Mouse (Mus musculus) layer of hippocampus, adult 18-20 months (tissue): ENCODE data around the gene Gm813. TPM values are rescaled to one million over a fixed set of nuclear protein-coding genes. Genes with fewer than 3 reads are reported as not detected.
"Not testable (repeated sequence)": the region's sequence is repeated elsewhere in the genome, so short reads cannot be mapped to it uniquely, and the experiment has no call there.

ENCODE experiments used
- DNase-seq, 2 experiments: peaks; one replicate each; pipeline ENCODE4 v3.0.0; 2022; ENCODE audit warnings: low spot score in 2 of 2
- long read RNA-seq: library from polyadenylated mRNA; stranded (forward); transcript quantifications from one replicate; pipeline ENCODE4 v2.0.0, GENCODE M21; 2021
- total RNA-seq, 2 experiments: library from RNA; stranded (reverse); gene quantifications; 2 replicates each; pipeline ENCODE4 v1.2.3; 2021

Gm813 gene
- not detected for total RNA-seq
- long read RNA-seq, result 0 reads

DNA sequence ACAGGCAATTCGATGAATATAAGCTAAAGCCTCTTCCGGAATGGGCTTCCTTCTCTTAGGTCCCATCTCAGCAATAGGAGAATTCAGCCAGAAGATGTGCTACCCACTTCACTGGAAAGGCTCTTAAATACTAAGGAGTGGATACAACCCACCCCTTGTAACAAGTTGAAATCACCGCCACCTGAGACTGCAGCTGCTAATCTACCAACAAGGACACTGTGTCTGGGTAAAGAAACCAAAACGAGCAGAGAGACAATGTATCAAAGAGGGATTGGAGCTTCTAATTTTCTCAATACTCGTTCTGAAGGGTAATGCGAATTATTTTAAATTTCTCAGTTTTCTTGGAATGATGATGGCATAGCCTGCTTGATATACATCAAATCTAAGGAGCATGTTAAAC, at the start of gene Gm813:
Gm813 (minus strand) TSS at position 101 of the 400 bp plus-strand sequence.
- DNase-seq, result no peak

DNA sequence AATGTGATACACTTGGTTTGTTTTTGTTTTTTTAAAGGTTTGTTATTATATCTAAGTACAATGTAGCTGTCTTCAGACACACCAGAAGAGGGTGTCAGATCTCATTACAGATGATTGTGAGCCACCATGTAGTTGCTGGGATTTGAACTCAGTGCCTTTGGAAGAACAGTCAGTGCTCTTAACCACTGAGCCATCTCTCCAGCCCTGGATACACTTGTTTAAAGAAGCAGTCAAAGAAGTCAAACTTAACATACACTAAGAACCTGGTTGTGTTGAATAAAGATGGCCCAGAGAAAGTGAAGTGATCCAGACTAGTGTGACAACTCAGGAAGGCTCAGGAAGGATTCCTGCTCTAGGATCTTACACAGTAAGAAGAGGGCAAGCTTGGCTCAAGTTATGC, 48.4 kb upstream of the Gm813 start:
- DNase-seq, result not testable (repeated sequence)

DNA sequence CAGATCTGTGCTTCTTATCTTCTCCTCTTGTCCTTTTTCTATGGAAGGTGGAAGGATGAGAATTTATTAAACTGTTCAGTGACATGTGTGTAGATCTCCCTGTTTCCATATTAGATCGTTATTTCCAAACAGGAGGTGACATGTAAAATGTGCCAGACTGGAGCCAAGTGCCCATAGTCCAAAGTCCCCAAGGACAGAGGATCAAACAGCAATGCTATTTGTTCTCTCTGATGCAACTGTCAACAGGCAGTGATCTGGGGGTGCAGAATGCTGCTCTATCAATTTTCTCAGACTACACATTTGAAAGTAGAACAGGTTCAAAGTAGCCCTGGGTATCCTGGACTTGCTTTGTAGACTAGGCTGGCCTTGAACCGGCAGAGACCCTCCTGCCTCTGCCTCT, 47.0 kb upstream of the Gm813 start:
- no peak for DNase-seq

GRCm38 (mm10) chr16:58663021-58663420, 46.2 kb upstream of the Gm813 start:
- DNase-seq, result no peak

DNA sequence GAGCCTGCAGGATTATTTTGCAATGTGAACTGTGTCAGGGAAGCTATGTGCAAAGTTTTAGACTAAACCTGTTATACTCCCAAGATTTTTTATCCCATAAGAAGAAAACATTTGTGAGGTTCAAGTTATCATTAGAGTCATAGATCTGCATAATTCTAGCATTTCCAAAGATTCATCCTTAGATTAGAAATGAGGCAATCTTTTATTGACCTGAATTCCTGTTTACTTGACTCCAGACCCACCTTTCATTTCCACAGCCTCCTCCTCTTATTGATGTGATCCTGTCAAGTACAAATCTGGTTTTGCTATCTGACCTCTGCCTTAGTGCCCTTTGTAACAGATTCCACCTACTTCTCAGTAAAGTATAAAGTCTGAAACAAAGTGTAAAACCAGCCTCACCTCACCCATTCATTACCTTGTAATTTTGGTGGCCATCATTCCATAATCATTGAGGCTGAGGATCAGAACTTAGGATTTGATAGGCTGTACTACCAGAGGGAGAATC, 45.6 kb upstream of the Gm813 start:
- DNase-seq, result no peak

DNA sequence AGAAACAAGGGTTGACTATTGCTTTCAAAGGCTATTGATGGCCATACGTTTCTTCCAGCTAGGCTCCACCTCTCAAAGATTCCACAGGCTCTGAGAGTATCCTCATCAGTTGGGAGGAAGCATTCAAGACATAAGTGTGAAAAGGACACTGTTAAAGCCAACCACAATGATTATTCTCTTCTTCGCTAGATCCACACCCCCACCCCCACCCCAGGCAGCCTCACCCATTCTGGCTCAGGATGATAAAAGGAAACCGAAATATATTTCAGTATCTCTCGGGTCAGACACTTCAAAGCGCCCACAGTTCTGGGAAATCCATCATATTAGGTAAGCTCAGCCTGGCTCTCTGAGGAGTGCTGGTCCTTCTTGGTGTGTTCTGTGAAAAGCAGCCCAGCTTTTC, 45.0 kb upstream of the Gm813 start:
- no peak for DNase-seq

- no peak for DNase-seq
Measured at GRCm38 (mm10) chr16:58658668-58659067, 41.9 kb upstream of the Gm813 start.

GRCm38 (mm10) chr16:58656526-58656925, 39.7 kb upstream of the Gm813 start:
- DNase-seq, result no peak

GRCm38 (mm10) chr16:58655751-58656150, 39.0 kb upstream of the Gm813 start:
- DNase-seq, result no peak

GRCm38 (mm10) chr16:58649979-58650378, 33.2 kb upstream of the Gm813 start:
- DNase-seq, result no peak

DNA sequence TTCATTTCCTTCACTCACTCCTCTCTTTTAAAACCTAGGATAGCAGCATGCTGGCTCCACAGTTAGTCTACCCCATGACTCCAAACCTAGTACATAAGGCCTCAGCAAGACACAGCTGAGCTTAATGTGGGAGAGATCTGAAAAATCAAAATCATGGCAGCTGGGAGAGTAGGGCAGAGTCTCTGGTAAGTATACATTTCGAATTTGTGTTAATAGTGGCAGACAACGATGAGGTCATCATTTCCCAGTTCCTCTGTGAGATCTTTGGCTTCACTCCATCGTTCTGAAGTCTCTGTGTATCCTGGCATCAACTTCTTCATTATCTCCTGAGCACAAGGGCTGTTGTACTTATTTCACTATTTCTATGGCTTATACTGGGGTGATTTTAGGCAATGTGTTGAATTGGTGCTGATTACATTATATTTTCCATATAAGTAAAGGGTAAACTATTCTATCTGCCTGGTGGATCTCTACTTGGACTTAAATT, 22.0 kb upstream of the Gm813 start, which contains the start of gene E330017A01Rik:
E330017A01Rik (minus strand) TSS at position 51 of the 487 bp plus-strand sequence.
- DNase-seq, result no peak

- DNase-seq, result no peak
Measured at GRCm38 (mm10) chr16:58638016-58638415, 21.2 kb upstream of the Gm813 start.

- DNase-seq, result no peak
Measured at GRCm38 (mm10) chr16:58637448-58637847, 20.7 kb upstream of the Gm813 start.

GRCm38 (mm10) chr16:58635866-58636265, 19.1 kb upstream of the Gm813 start:
- DNase-seq, result no peak

DNA sequence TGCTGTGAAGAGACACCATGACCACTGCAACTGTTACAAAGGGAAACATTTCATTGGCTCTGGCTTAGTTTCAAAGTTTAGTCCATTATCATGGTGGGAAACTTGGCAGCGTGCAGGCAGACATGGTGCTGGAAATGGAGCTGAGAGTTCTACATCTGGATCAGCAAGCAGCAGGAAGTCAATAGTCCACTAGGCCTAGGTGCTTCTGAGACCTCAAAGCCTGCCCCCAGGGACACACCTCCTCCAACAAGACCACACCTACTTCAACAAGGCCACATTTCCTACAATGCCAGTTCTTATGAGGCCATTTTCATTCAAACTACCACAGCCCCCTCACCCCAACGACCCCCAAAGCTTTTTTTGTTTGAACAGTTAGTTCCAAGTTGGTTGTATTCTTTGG, 13.0 kb upstream of the Gm813 start:
- no peak for DNase-seq

DNA sequence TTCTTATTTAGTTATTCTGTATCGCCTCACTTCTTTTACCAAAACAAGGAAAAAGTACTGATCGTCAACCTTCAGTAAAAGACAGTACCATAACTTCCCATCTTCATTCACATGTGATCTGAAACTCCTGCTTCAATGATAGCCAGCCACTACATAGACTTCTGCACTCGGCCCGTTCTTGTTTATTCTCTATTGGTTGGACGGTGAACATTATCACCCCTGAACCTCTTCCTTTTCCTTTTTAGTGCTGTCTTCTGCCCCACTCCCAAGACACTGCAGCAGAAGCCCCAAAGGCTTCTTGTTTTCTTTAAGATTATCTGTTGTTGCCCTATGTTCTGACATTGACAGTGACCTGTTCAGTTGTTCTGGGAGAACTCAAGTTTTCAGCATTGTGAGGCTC, 12.2 kb upstream of the Gm813 start:
- no peak for DNase-seq

- DNase-seq, result no peak
Measured at GRCm38 (mm10) chr16:58628336-58628680, 11.5 kb upstream of the Gm813 start.

- no peak for DNase-seq
Measured at GRCm38 (mm10) chr16:58627597-58628335, 11.0 kb upstream of the Gm813 start.

DNA sequence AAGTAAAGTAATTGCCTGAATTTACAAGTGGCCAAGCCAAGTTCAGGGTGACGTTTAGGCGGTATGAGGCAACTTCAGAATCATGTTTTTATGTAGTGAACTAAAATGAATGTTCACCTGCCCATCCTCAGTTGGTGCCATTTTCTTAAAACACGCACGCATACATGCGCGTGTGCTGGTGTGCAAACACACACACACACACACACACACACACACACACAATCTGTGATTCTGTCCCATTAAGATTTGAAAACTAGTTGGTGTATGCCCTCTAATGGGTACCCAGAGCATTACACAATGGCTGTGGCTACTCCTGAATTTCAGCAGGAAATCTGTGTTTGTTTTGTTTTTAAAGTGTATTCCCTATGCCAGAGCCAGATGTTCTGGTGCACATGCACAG, 7.2 kb upstream of the Gm813 start:
- peak; percentile 4 to 61 for DNase-seq

DNA sequence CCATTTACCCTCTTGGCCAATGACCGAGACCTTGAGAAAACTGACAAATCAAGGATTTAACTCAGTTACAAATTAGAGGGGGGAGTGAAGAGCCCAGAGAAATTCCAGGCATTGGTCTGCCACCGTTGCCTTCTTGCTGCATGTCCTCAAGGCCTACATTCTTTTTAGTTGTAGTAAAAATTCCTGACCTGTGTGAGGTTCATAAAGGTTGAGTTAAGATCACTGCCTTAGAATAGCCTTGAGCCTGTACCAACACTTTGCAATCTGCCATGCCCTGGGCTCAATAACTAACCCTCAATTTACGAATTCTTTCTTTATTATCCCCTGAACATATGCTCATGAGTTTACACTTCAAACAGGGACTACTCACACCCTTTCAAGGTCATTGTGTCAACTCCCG, 6.3 kb upstream of the Gm813 start:
- DNase-seq, result no peak

DNA sequence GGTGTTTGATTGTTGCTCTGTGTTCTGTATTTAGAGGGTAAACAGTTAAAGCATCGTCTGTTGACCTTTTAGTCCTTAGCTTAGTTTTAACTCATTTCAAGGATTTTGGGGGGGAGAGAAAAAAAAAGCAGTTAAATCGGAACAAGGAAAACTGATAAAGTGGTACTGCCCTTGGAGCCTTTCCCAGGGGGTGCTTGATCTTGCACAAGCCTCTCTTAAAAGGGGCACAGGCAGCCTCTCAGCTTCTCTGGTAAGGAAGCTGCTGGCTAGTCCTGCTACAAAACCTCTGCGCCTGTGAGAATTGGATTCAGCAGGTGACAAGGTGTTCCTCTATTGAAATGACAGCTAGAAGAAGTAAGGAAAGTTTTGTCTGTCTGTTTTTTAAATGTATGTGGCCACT, 5.6 kb upstream of the Gm813 start:
- DNase-seq, result no peak

- no peak for DNase-seq
Measured at GRCm38 (mm10) chr16:58617346-58617745, 568 bp upstream of the Gm813 start.

DNA sequence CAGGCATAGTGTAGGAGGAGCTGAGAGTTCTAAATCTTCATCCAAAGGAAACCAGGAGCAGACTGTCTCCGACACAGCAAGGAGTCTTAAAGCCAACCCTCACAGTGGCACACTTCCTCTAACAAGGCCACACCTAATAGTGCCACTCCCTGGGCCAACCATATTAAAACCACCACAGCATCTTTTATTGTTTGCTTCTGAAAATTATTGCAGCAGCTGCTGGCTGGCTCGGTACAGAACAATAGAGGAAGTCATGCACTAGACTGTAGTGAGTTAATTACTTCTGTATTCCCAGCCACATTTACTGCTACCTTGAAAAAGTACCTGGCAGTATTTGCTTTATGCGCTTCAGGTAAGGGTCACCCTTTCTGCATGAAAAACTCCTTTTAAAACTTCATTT, 3.8 kb downstream of the Gm813 start:
- DNase-seq, result no peak
